14 mouse cellular contexts compared by ENCODE assay signal in the genomic region with DNA sequence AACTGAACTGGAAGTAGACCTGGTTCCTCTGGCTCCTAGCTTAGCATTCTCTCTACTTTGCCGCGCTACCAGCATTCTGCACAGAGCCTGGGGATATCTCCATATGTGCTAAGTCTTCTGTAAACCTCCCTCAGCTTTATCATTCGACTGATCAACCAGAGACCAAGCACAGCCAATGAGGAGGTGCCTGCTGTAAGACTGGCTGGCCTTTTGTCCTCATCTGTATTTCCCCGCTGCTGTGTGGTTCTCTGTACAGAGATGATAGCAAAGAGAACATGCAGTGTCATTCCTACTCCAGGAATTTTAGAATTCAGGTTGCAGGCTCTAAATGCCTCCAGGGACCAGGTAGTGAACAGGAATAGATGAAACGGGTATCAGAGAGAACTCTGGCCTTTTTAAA. TPM values are rescaled to one million over a fixed set of nuclear protein-coding genes. Genes with fewer than 3 reads are reported as not detected.
DNase-seq lines count a peak whose midpoint lies in the region; ATAC-seq and TF ChIP-seq lines count a peak whose summit lies in the region.
"Had no signal": no experiment of that assay in that cellular context is flagged by ENCODE, and none has a peak within 500 bp of the region (broad histone marks: within the 10 kb centered on the region; RNA-seq: fewer than 3 reads in every experiment).

No protein-coding gene starts in this region.

- no peaks in the 10 kb centered on the region for H3K36me3 ChIP-seq in stomach, embryonic 14.5 days (ENCODE audit: control insufficient read depth, insufficient read depth, low read length)
- peaks cover 3% of the 10 kb centered on the region; the same call in 1 of the 2 replicates for H3K36me3 ChIP-seq in stomach, postnatal 0 days (ENCODE audit: control insufficient read depth, insufficient read depth, low read length)
- peaks cover 6% of the 10 kb centered on the region; the same call in 1 of the 2 replicates for H3K36me3 ChIP-seq in liver, embryonic 13.5 days
- H3K36me3 ChIP-seq in midbrain, embryonic 11.5 days (ENCODE audit: control insufficient read depth, insufficient read depth, low read length): no peaks in the 10 kb centered on the region
- H3K36me3 ChIP-seq: embryonic facial prominence, embryonic 10.5 days; forebrain, embryonic 12.5 days had no signal

- peak; percentile 80; the same call in 1 of the 2 replicates for ATAC-seq in stomach, embryonic 14.5 days (ENCODE audit: insufficient number of reproducible peaks, insufficient read depth, low FRiP score, low read depth)
- no peak for ATAC-seq in stomach, postnatal 0 days (ENCODE audit: low FRiP score, low TSS enrichment)
- ATAC-seq in liver, embryonic 13.5 days (ENCODE audit: low read depth): peak; percentile 98
- no peak for ATAC-seq in midbrain, embryonic 11.5 days (ENCODE audit: low FRiP score)
- ATAC-seq: midbrain, embryonic 16.5 days had no signal

- no peaks in the 10 kb centered on the region for H3K9me3 ChIP-seq in stomach, embryonic 14.5 days (ENCODE audit: control insufficient read depth, low read depth, low read length)
- no peaks in the 10 kb centered on the region; the same call in 1 of the 2 replicates for H3K9me3 ChIP-seq in stomach, postnatal 0 days (ENCODE audit: control insufficient read depth, low read length)
- H3K9me3 ChIP-seq in liver, embryonic 13.5 days (replicated peaks): no peaks in the 10 kb centered on the region
- H3K9me3 ChIP-seq in midbrain, embryonic 11.5 days (ENCODE audit: control insufficient read depth, low read length): no peaks in the 10 kb centered on the region
- H3K9me3 ChIP-seq: embryonic facial prominence, embryonic 10.5 days; forebrain, embryonic 12.5 days had no signal

- H3K4me3 ChIP-seq in stomach, embryonic 14.5 days (ENCODE audit: low read depth, low read length): no peak overlapping the region
- no peak overlapping the region for H3K4me3 ChIP-seq in stomach, postnatal 0 days (ENCODE audit: low read depth, low read length)
- H3K4me3 ChIP-seq in liver, embryonic 13.5 days (replicated peaks): peak overlapping the region; percentile 28
- no peak overlapping the region for H3K4me3 ChIP-seq in midbrain, embryonic 11.5 days (ENCODE audit: low read depth, low read length)
- H3K4me3 ChIP-seq: embryonic facial prominence, embryonic 10.5 days; forebrain, embryonic 12.5 days had no signal

- no peak overlapping the region for H3K27ac ChIP-seq in stomach, embryonic 14.5 days (ENCODE audit: low read length)
- H3K27ac ChIP-seq in stomach, postnatal 0 days (replicated peaks): no peak overlapping the region
- H3K27ac ChIP-seq in liver, embryonic 13.5 days: peak overlapping the region; percentile 97
- H3K27ac ChIP-seq in midbrain, embryonic 11.5 days (ENCODE audit: low read depth, low read length): no peak overlapping the region
- H3K27ac ChIP-seq: embryonic facial prominence, embryonic 10.5 days; forebrain, embryonic 12.5 days had no signal

- no peaks in the 10 kb centered on the region for H3K27me3 ChIP-seq in stomach, embryonic 14.5 days (ENCODE audit: control insufficient read depth, insufficient read depth, low read length)
- H3K27me3 ChIP-seq in stomach, postnatal 0 days (ENCODE audit: control insufficient read depth, insufficient read depth, low read length): no peaks in the 10 kb centered on the region
- no peaks in the 10 kb centered on the region for H3K27me3 ChIP-seq in liver, embryonic 13.5 days
- no peaks in the 10 kb centered on the region for H3K27me3 ChIP-seq in midbrain, embryonic 11.5 days (ENCODE audit: control insufficient read depth, insufficient read depth, low read length)
- H3K27me3 ChIP-seq: forebrain, embryonic 12.5 days had no signal

- TF ChIP-seq EP300 in stomach, postnatal 0 days (optimal IDR thresholded peaks at IDR 0.05): no peak

- no peak for TF ChIP-seq CTCF in stomach, postnatal 0 days (IDR thresholded peaks at IDR 0.05; ENCODE audit: low read depth)

- intact Hi-C loops in heart, postnatal 25 days (cut with DNase I): loop anchor here (5.0 kb wide), 1 partner anchor 149 kb away; no protein-coding TSS in a partner anchor

- H3K9ac ChIP-seq in stomach, embryonic 14.5 days (replicated peaks; ENCODE audit: low read depth, low read length): no peak overlapping the region
- H3K9ac ChIP-seq in stomach, postnatal 0 days (ENCODE audit: low read length): no peak overlapping the region
- peak overlapping the region; percentile 64 for H3K9ac ChIP-seq in liver, embryonic 13.5 days
- H3K9ac ChIP-seq in midbrain, embryonic 11.5 days (ENCODE audit: low read length): no peak overlapping the region
- H3K9ac ChIP-seq: forebrain, embryonic 12.5 days; lung, embryonic 14.5 days had no signal

- DNase-seq in heart, adult 11 months: peak; percentile 77
- no peak for DNase-seq in heart, postnatal 25 days (ENCODE audit: low spot score)
- no peak for DNase-seq in stomach, postnatal 0 days (ENCODE audit: low spot score)
- DNase-seq in liver, embryonic 13.5 days: peak; percentile 73
- DNase-seq in midbrain, embryonic 11.5 days (ENCODE audit: low spot score, missing footprints): no peak
- no peak for DNase-seq in thymus, postnatal 36 days
- DNase-seq in adrenal gland, postnatal 25 days: no peak
- DNase-seq: adrenal gland, adult 2 months; cerebellum, adult 2 months had no signal

- no peaks in the 10 kb centered on the region; the same call in 1 of the 2 replicates for H3K4me1 ChIP-seq in stomach, embryonic 14.5 days (ENCODE audit: control insufficient read depth, insufficient read depth, low read length)
- H3K4me1 ChIP-seq in stomach, postnatal 0 days (replicated peaks; ENCODE audit: control insufficient read depth, insufficient read depth): no peaks in the 10 kb centered on the region
- peaks cover 89% of the 10 kb centered on the region for H3K4me1 ChIP-seq in liver, embryonic 13.5 days (replicated peaks)
- H3K4me1 ChIP-seq in midbrain, embryonic 11.5 days (ENCODE audit: control insufficient read depth, insufficient read depth, low read length): no peaks in the 10 kb centered on the region
- H3K4me1 ChIP-seq: embryonic facial prominence, embryonic 10.5 days; forebrain, embryonic 12.5 days had no signal

- H3K4me2 ChIP-seq in stomach, embryonic 14.5 days (replicated peaks; ENCODE audit: low read depth, low read length): no peak overlapping the region
- no peak overlapping the region for H3K4me2 ChIP-seq in stomach, postnatal 0 days (replicated peaks; ENCODE audit: low read depth)
- peak overlapping the region; percentile 67 for H3K4me2 ChIP-seq in liver, embryonic 13.5 days
- H3K4me2 ChIP-seq in midbrain, embryonic 11.5 days: no peak overlapping the region
- H3K4me2 ChIP-seq: forebrain, embryonic 12.5 days; lung, embryonic 14.5 days had no signal

- 81% methylated on average over 5 of the region's 5 CpGs for WGBS in stomach, embryonic 14.5 days
- 60% methylated on average over 5 of the region's 5 CpGs for WGBS in stomach, postnatal 0 days
- WGBS in liver, embryonic 13.5 days (ENCODE audit: insufficient replicate concordance): 20% methylated on average over 5 of the region's 5 CpGs
- 90% methylated on average over 5 of the region's 5 CpGs for WGBS in midbrain, embryonic 11.5 days

RNA-seq across cellular contexts. Expression of a gene that starts 17.1 kb away (rescaled TPM):
- 10 to 100 TPM; 19.2 to 20.2 TPM for total RNA-seq in heart, postnatal 25 days (2021)
- polyA plus RNA-seq in stomach, embryonic 14.5 days (2014; fragmentation: Nextera tagmentation; extraction: Ambion mirVana): 22.1 and 22.4 TPM in 2 replicates
- 37.7 and 40.8 TPM in 2 replicates for polyA plus RNA-seq in stomach, postnatal 0 days (2015; fragmentation: Nextera tagmentation; extraction: Ambion mirVana)
- polyA plus RNA-seq in liver, embryonic 13.5 days (2015; fragmentation: Nextera tagmentation; extraction: Ambion mirVana): 29.8 and 30.3 TPM in 2 replicates
- 1.9 and 2.8 TPM in 2 replicates for polyA plus RNA-seq in midbrain, embryonic 11.5 days (2014; fragmentation: Nextera tagmentation; extraction: Ambion mirVana)
- 6.7 and 8.7 TPM in 2 replicates for total RNA-seq in adrenal gland, postnatal 25 days (2021)

Comparison
In these comparisons a context has a peak if more than half of its experiments do, and no peak if none do; other contexts are left out.
1. DNase-seq: peak in heart, adult 11 months (single experiment) and liver, embryonic 13.5 days (single experiment); none in heart, postnatal 25 days (single experiment), stomach, postnatal 0 days (single experiment), midbrain, embryonic 11.5 days (single experiment), thymus, postnatal 36 days (0 of 2) and adrenal gland, postnatal 25 days (single experiment).
2. ATAC-seq: peak in stomach, embryonic 14.5 days (single experiment) and liver, embryonic 13.5 days (single experiment); none in stomach, postnatal 0 days (single experiment) and midbrain, embryonic 11.5 days (single experiment).